Mouse (Mus musculus): Measurements from ENCODE around the gene Fam126b. TPM values are rescaled to one million over a fixed set of nuclear protein-coding genes. Genes with fewer than 3 reads are reported as not detected.
"Not testable (repeated sequence)": the region's sequence is repeated elsewhere in the genome, so short reads cannot be mapped to it uniquely, and the experiment has no call there.

Fam126b gene
- total RNA-seq, 2 experiments from 2014 or later = 132 to 154 TPM

- DNase-seq (ENCODE audit: low spot score in 2 of 2) = no peak
Observed at GRCm38 (mm10) chr1:58570437-58570836, 15.7 kb downstream of the Fam126b start.

GRCm38 (mm10) chr1:58568456-58569130 lies 17.5 kb downstream of the Fam126b start:
- peak in 1 of 2 experiments; percentile 19 for DNase-seq (ENCODE audit: low spot score in 2 of 2)

GRCm38 (mm10) chr1:58566621-58567020 lies 19.5 kb downstream of the Fam126b start:
- DNase-seq (ENCODE audit: low spot score in 2 of 2) = no peak

- no peak for DNase-seq (ENCODE audit: low spot score in 2 of 2)
Observed at GRCm38 (mm10) chr1:58564981-58565380, 21.1 kb downstream of the Fam126b start.

- peak in 1 of 2 experiments; percentile 30 for DNase-seq (ENCODE audit: low spot score in 2 of 2)
Observed at GRCm38 (mm10) chr1:58562455-58562854, 23.7 kb downstream of the Fam126b start.

GRCm38 (mm10) chr1:58560370-58560769 lies 25.8 kb downstream of the Fam126b start:
- not testable (repeated sequence) for DNase-seq (ENCODE audit: low spot score in 2 of 2)

GRCm38 (mm10) chr1:58541386-58541785 lies 44.7 kb downstream of the Fam126b start:
- DNase-seq (ENCODE audit: low spot score in 2 of 2) = no peak

- DNase-seq (ENCODE audit: low spot score in 2 of 2) = no peak
Observed at GRCm38 (mm10) chr1:58507249-58507648, 78.9 kb downstream of the Fam126b start.

- DNase-seq (ENCODE audit: low spot score in 2 of 2) = peak; percentile 94 to 96
Observed at GRCm38 (mm10) chr1:58504577-58505254, 81.4 kb downstream of the Fam126b start, which contains the start of gene Orc2. Orc2 (minus strand) TSS chr1:58505109.

- no peak for DNase-seq (ENCODE audit: low spot score in 2 of 2)
Observed at GRCm38 (mm10) chr1:58503793-58504370, 82.2 kb downstream of the Fam126b start.

- no peak for DNase-seq (ENCODE audit: low spot score in 2 of 2)
Observed at GRCm38 (mm10) chr1:58503134-58503533, 83.0 kb downstream of the Fam126b start.

- no peak for DNase-seq (ENCODE audit: low spot score in 2 of 2)
Observed at GRCm38 (mm10) chr1:58498758-58499157, 87.4 kb downstream of the Fam126b start.

GRCm38 (mm10) chr1:58497678-58498077 lies 88.4 kb downstream of the Fam126b start:
- DNase-seq (ENCODE audit: low spot score in 2 of 2) = no peak

- no peak for DNase-seq (ENCODE audit: low spot score in 2 of 2)
Observed at GRCm38 (mm10) chr1:58495603-58496002, 90.5 kb downstream of the Fam126b start.

- DNase-seq (ENCODE audit: low spot score in 2 of 2) = no peak
Observed at GRCm38 (mm10) chr1:58482647-58483046, 103.5 kb downstream of the Fam126b start.

GRCm38 (mm10) chr1:58475662-58476061 lies 110.5 kb downstream of the Fam126b start:
- no peak for DNase-seq (ENCODE audit: low spot score in 2 of 2)

Other genes starting within 250 kb of the Fam126b start
- gene Bzw1, start 193.4 kb downstream of the Fam126b start, total RNA-seq (2021) = 100 to 1,000 TPM; 109 to 114 TPM
- gene Clk1, start 162.3 kb downstream of the Fam126b start, total RNA-seq (2021) = 100 to 1,000 TPM; 144 to 166 TPM
- 10 to 100 TPM; 18.5 to 23.2 TPM for gene Nif3l1, start 141.2 kb downstream of the Fam126b start, total RNA-seq (2021)
- gene Ppil3, start 140.8 kb downstream of the Fam126b start, total RNA-seq (2021) = 10 to 100 TPM; 25.2 to 25.9 TPM
- gene Orc2, start 81.2 kb downstream of the Fam126b start, total RNA-seq (2021) = 10 to 100 TPM; 24.1 to 27.1 TPM
- 100 to 1,000 TPM; 117 to 121 TPM for gene Ndufb3, start 61 bp upstream of the Fam126b start, total RNA-seq (2021)
- gene Als2cr12, start 109.7 kb upstream of the Fam126b start, total RNA-seq (2021) = not detected
- gene Cflar, start 125.2 kb upstream of the Fam126b start, total RNA-seq (2021) = 10 to 100 TPM; 41.1 to 41.5 TPM
- 1 to 10 TPM; 2.0 TPM for gene Casp8, start 209.1 kb upstream of the Fam126b start, total RNA-seq (2021)